Mouse (Mus musculus) c-Kit-negative CD71-positive TER-119-positive erythroid progenitor cells, embryonic 14.5 days (primary cell): Measurements from ENCODE around the gene Rasip1.
"Not testable (repeated sequence)": the region's sequence is repeated elsewhere in the genome, so short reads cannot be mapped to it uniquely, and the experiment has no call there.

ENCODE experiments used
- DNase-seq: peaks from one replicate; pipeline ENCODE4 v3.0.0-alpha.2; 2013; ENCODE audit warnings: low read depth, low spot score

The Rasip1 gene

GRCm38 (mm10) chr7:45644872-45645590 is 17.7 kb downstream of the Rasip1 start:
- no peak for DNase-seq

GRCm38 (mm10) chr7:45645591-45645971 is 18.3 kb downstream of the Rasip1 start:
- DNase-seq, result no peak

- DNase-seq, result no peak
Observed at GRCm38 (mm10) chr7:45646671-45647070, 19.4 kb downstream of the Rasip1 start.

GRCm38 (mm10) chr7:45649351-45649750 is 22.1 kb downstream of the Rasip1 start:
- DNase-seq, result no peak

GRCm38 (mm10) chr7:45650484-45650883 is 23.2 kb downstream of the Rasip1 start:
- DNase-seq, result not testable (repeated sequence)

- DNase-seq, result no peak
Observed at GRCm38 (mm10) chr7:45654424-45655047, 27.2 kb downstream of the Rasip1 start.

GRCm38 (mm10) chr7:45660746-45661478 is 33.6 kb downstream of the Rasip1 start:
- no peak for DNase-seq

- DNase-seq, result not testable (repeated sequence)
Observed at GRCm38 (mm10) chr7:45661702-45662101, 34.4 kb downstream of the Rasip1 start.

GRCm38 (mm10) chr7:45665303-45666138 is 38.2 kb downstream of the Rasip1 start:
- no peak for DNase-seq

GRCm38 (mm10) chr7:45666161-45666560 is 38.9 kb downstream of the Rasip1 start, which contains the start of gene Fut2:
Gene Fut2, minus strand, starts transcription at chr7:45666394.
- no peak for DNase-seq

- DNase-seq, result no peak
Observed at GRCm38 (mm10) chr7:45667761-45668160, 40.5 kb downstream of the Rasip1 start.

GRCm38 (mm10) chr7:45668921-45669320 is 41.6 kb downstream of the Rasip1 start:
- DNase-seq, result no peak

- no peak for DNase-seq
Observed at GRCm38 (mm10) chr7:45677627-45678295, 50.5 kb downstream of the Rasip1 start.

GRCm38 (mm10) chr7:45678513-45678912 is 51.2 kb downstream of the Rasip1 start:
- DNase-seq, result no peak

- no peak for DNase-seq
Observed at GRCm38 (mm10) chr7:45679966-45680621, 52.8 kb downstream of the Rasip1 start.

- DNase-seq, result no peak
Observed at GRCm38 (mm10) chr7:45681046-45681736, 53.9 kb downstream of the Rasip1 start.

GRCm38 (mm10) chr7:45682144-45683126 is 55.1 kb downstream of the Rasip1 start:
- DNase-seq, result no peak

GRCm38 (mm10) chr7:45683396-45684050 is 56.2 kb downstream of the Rasip1 start, which contains the start of gene Ntn5:
Gene Ntn5, plus strand, starts transcription at chr7:45684022.
- no peak for DNase-seq
